Mouse (Mus musculus) limb, embryonic 14.5 days (tissue): ENCODE results near the gene Eya4. TPM values are rescaled to one million over a fixed set of nuclear protein-coding genes. Genes with fewer than 3 reads are reported as not detected.

Source experiments
- ATAC-seq: fragments of 200-750 bp; cut with Nextera tagmentation; 2 replicates; pipeline ENCODE4 v1.8.0; 2017; ENCODE audit warnings: low read depth, moderate number of reproducible peaks, moderate TSS enrichment; ENCODE audit not compliant: low FRiP score
- DNase-seq: peaks from one replicate; pipeline ENCODE4 v3.0.0-alpha.2; 2015; ENCODE audit warnings: low spot score
- H3K27ac ChIP-seq: fragments of 300-500 bp; sonication (generic); replicated peaks from 2 replicates; pipeline ENCODE4 v1.5.1; 2014; ENCODE audit warnings: low read depth, mild to moderate bottlenecking, low read length, moderate library complexity, mixed read lengths
- H3K27me3 ChIP-seq: fragments of 300-500 bp; sonication (generic); 2 replicates; pipeline ENCODE4 v1.6.1; 2014; ENCODE audit warnings: low read length, mixed read lengths; ENCODE audit not compliant: control insufficient read depth, insufficient read depth
- H3K36me3 ChIP-seq: fragments of 300-500 bp; sonication (generic); 2 replicates; pipeline ENCODE4 v1.6.1; 2014; ENCODE audit warnings: mild to moderate bottlenecking, low read length, moderate library complexity, mixed read lengths; ENCODE audit not compliant: control insufficient read depth, insufficient read depth
- H3K4me1 ChIP-seq: fragments of 300-500 bp; sonication (generic); 2 replicates; pipeline ENCODE4 v1.6.1; 2014; ENCODE audit warnings: antibody characterized with exemption, low read length, mixed read lengths; ENCODE audit not compliant: control insufficient read depth, insufficient read depth
- H3K4me2 ChIP-seq: fragments of 300-500 bp; sonication (generic); replicated peaks from 2 replicates; pipeline ENCODE4 v1.6.1; 2014; ENCODE audit warnings: low read depth, mild to moderate bottlenecking, low read length, moderate library complexity; ENCODE audit not compliant: severe bottlenecking
- H3K4me3 ChIP-seq: fragments of 300-500 bp; sonication (generic); replicated peaks from 2 replicates; pipeline ENCODE4 v1.5.1; 2014; ENCODE audit warnings: low read length
- H3K9ac ChIP-seq: fragments of 300-500 bp; sonication (generic); 2 replicates; pipeline ENCODE4 v1.6.1; 2014; ENCODE audit warnings: mild to moderate bottlenecking, low read depth, low read length, moderate library complexity; ENCODE audit not compliant: severe bottlenecking
- H3K9me3 ChIP-seq: fragments of 300-500 bp; sonication (generic); 2 replicates; pipeline ENCODE4 v1.6.1; 2016; ENCODE audit warnings: low read length; ENCODE audit not compliant: control insufficient read depth
- POLR2A ChIP-seq: fragments of 200-500 bp; IDR thresholded peaks from 2 replicates; pipeline ENCODE4 v1.8.0; 2012; ENCODE audit warnings: inconsistent platforms, mild to moderate bottlenecking, moderate library complexity, borderline replicate concordance; ENCODE audit not compliant: insufficient read depth, insufficient read length; ENCODE audit errors: extremely low read depth
- WGBS: fragments of 180-500 bp; shearing (Covaris S2); extraction: QIAGEN DNeasy Blood & Tissue Kit; methylation state at CpG from one replicate; pipeline ENCODE4 v1.1.7; 2014; 5-methylcytosine and 5-hydroxymethylcytosine counted together
- polyA plus RNA-seq, 2 experiments: library from polyadenylated mRNA; depleted of rRNA in 1 of 2; stranded (reverse) in 1 of 2; unstranded in 1 of 2; fragments of >200 nt; fragmentation: Nextera tagmentation in 1 of 2; extraction: Ambion mirVana in 1 of 2; gene quantifications; 2 replicates each; pipeline versions ENCODE4 v1.2.1 to v1.2.3; 2012 to 2014

Eya4 gene
- polyA plus RNA-seq, 2 experiments, result 6.6 to 12.5 TPM

- ATAC-seq, result no peak
- DNase-seq, result no peak
- no peak overlapping the region for H3K27ac ChIP-seq
- H3K4me2 ChIP-seq, result no peak overlapping the region
- no peak overlapping the region for H3K9ac ChIP-seq
- H3K4me3 ChIP-seq, result no peak overlapping the region
- H3K36me3 ChIP-seq, result no peaks in the 10 kb centered on the region; the same call in 1 of the 2 replicates
- WGBS, result 84% methylated on average over 8 of the region's 8 CpGs
- no peaks in the 10 kb centered on the region for H3K9me3 ChIP-seq
- no peaks in the 10 kb centered on the region; the same call in 1 of the 2 replicates for H3K4me1 ChIP-seq
- no peak for TF ChIP-seq POLR2A
- H3K27me3 ChIP-seq, result no peaks in the 10 kb centered on the region
These were observed 234.5 kb downstream of the Eya4 start for GRCm38 (mm10) chr10:23116063-23116462.

GRCm38 (mm10) chr10:23115321-23115720 lies 235.3 kb downstream of the Eya4 start:
- no peak for ATAC-seq
- Histone ChIP-seq H3K4me3 (no peak overlapping the region), H3K4me2 (no peak overlapping the region), H3K9me3 (no peaks in the 10 kb centered on the region), H3K36me3 (no peaks in the 10 kb centered on the region; the same call in 1 of the 2 replicates), H3K4me1 (no peaks in the 10 kb centered on the region), H3K9ac (no peak overlapping the region), H3K27me3 (no peaks in the 10 kb centered on the region), H3K27ac (no peak overlapping the region)
- 83% methylated on average over 3 of the region's 3 CpGs for WGBS
- DNase-seq, result no peak
- TF ChIP-seq POLR2A, result no peak

GRCm38 (mm10) chr10:23108122-23108521 lies 242.5 kb downstream of the Eya4 start:
- H3K4me2 ChIP-seq, result no peak overlapping the region
- no peak for ATAC-seq
- WGBS, result 67% methylated on average over 4 of the region's 4 CpGs
- H3K4me1 ChIP-seq, result peaks cover 2% of the 10 kb centered on the region; the same call in 1 of the 2 replicates
- no peak for DNase-seq
- no peak overlapping the region for H3K27ac ChIP-seq
- H3K4me3 ChIP-seq, result no peak overlapping the region
- no peak for TF ChIP-seq POLR2A
- no peaks in the 10 kb centered on the region for H3K36me3 ChIP-seq
- H3K27me3 ChIP-seq, result no peaks in the 10 kb centered on the region
- H3K9me3 ChIP-seq, result no peaks in the 10 kb centered on the region
- H3K9ac ChIP-seq, result no peak overlapping the region

GRCm38 (mm10) chr10:23092517-23092916 lies 258.1 kb downstream of the Eya4 start:
- no peak for TF ChIP-seq POLR2A
- H3K9me3 ChIP-seq, result no peaks in the 10 kb centered on the region
- DNase-seq, result peak; percentile 52
- no peaks in the 10 kb centered on the region for H3K27me3 ChIP-seq
- 0 out of 2 replicates have a peak, but pooled peaks cover 3% of the 10 kb centered on the region for H3K4me1 ChIP-seq
- ATAC-seq, result peak; percentile 60; the same call in 1 of the 2 replicates
- H3K36me3 ChIP-seq, result no peaks in the 10 kb centered on the region
- no peak overlapping the region for H3K4me3 ChIP-seq
- no peak overlapping the region for H3K9ac ChIP-seq
- WGBS, result 46% methylated on average over 7 of the region's 7 CpGs
- H3K4me2 ChIP-seq, result no peak overlapping the region
- 0 out of 2 replicates have a peak overlapping the region, but pooled peaks have one; percentile 3 for H3K27ac ChIP-seq

GRCm38 (mm10) chr10:23091552-23091951 lies 259.0 kb downstream of the Eya4 start:
- Histone ChIP-seq H3K4me2 (no peak overlapping the region), H3K27me3 (no peaks in the 10 kb centered on the region), H3K27ac (no peak overlapping the region), H3K9ac (no peak overlapping the region), H3K4me1 (0 out of 2 replicates have a peak, but pooled peaks cover 3% of the 10 kb centered on the region), H3K4me3 (no peak overlapping the region), H3K9me3 (no peaks in the 10 kb centered on the region), H3K36me3 (no peaks in the 10 kb centered on the region)
- ATAC-seq, result peak; percentile 32; the same call in 1 of the 2 replicates
- WGBS, result 35% methylated on average over 3 of the region's 3 CpGs
- no peak for TF ChIP-seq POLR2A
- DNase-seq, result peak; percentile 31

GRCm38 (mm10) chr10:23090323-23090722 lies 260.3 kb downstream of the Eya4 start:
- no peaks in the 10 kb centered on the region for H3K36me3 ChIP-seq
- no peaks in the 10 kb centered on the region for H3K27me3 ChIP-seq
- TF ChIP-seq POLR2A, result no peak
- 82% methylated on average over 1 of the region's 1 CpGs for WGBS
- ATAC-seq (no peak), DNase-seq (no peak)
- no peak overlapping the region for H3K27ac ChIP-seq
- 0 out of 2 replicates have a peak, but pooled peaks cover 3% of the 10 kb centered on the region for H3K4me1 ChIP-seq
- no peak overlapping the region for H3K4me2 ChIP-seq
- H3K4me3 ChIP-seq, result no peak overlapping the region
- no peak overlapping the region for H3K9ac ChIP-seq
- no peaks in the 10 kb centered on the region for H3K9me3 ChIP-seq
